Mouse (Mus musculus): Measurements from ENCODE around the gene Icam4.

Icam4 gene

GRCm38 (mm10) chr9:21011846-21012312 lies 17.3 kb upstream of the Icam4 start:
- no peak for DNase-seq (ENCODE audit: low spot score in 2 of 2)

- no peak for DNase-seq (ENCODE audit: low spot score in 2 of 2)
Observed at GRCm38 (mm10) chr9:21012368-21012767, 16.8 kb upstream of the Icam4 start.

GRCm38 (mm10) chr9:21014691-21015570 lies 14.2 kb upstream of the Icam4 start:
- DNase-seq (ENCODE audit: low spot score in 2 of 2), result peak; percentile 60 to 70

DNA sequence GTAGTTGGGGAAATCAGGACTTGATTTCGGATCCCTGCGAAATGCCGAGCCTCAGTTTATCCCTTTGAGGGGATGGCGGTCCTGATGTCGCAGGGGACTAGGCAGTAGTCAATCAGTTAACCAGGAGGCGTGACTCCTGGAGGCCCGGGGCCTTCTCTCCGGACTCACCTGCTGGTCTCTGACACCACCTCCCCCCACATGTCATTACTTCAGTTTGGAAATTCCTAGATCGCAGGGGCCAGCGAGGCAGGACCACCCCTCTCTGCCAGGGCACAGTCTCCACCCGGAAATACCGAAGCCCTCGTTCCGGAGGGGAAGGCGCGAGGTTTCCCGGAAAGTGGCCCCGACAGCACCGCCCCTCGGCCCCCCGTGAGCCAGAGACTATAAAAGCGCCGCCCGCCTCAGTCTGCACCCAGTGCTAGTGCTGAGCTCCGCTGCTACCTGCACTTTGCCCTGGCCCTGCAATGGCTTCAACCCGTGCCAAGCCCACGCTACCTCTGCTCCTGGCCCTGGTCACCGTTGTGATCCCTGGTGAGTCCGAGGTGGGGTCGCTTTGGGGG lies 13.5 kb upstream of the Icam4 start, which contains the start of gene Icam1:
Gene Icam1 (plus strand): TSS at position 415 of the 560 bp plus-strand sequence.
- peak; percentile 63 to 77 for DNase-seq (ENCODE audit: low spot score in 2 of 2)

DNA sequence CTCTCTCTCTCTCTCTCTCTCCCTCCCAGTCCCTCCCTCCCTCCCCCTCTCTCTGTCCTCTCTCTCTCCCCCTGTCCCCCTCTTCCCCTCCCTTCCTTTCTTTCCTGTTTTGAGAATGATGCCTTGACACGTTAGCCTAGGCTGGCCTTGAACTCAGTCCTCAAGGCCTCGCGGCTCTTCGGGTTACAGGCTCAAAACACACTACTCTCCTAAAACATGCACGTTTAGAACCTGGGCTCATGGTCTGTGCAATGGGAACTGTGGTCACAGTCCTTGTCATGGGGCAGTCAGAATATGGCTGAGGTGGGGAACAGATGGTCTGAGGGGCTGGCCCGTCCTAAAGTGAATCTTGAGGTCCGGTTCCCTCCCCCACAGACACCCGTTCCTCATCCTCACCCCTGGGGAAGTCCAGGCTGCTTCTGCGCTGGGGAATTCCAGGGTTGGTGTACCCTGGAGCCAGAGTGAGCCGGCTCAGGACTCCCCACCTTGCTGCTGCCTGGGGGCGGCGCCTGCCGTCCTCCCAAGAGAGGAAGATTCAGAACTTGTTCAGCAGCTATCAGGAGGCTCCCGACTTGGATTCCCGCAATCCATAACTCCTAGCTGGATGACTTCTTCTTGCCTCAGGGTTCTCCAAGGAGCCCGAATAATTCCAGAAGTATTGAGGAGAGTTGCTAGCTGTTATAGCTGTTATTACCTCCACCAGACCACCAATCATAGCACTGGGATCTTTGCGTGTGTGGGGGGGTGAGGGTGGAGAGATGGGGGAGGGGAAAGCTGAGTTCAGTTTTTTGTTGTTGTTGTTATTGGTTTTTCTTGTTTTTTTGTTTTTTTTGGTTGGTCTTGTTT lies 12.6 kb upstream of the Icam4 start:
- no peak for DNase-seq (ENCODE audit: low spot score in 2 of 2)

- DNase-seq (ENCODE audit: low spot score in 2 of 2), result no peak
Observed at GRCm38 (mm10) chr9:21017177-21017575, 12.0 kb upstream of the Icam4 start.

DNA sequence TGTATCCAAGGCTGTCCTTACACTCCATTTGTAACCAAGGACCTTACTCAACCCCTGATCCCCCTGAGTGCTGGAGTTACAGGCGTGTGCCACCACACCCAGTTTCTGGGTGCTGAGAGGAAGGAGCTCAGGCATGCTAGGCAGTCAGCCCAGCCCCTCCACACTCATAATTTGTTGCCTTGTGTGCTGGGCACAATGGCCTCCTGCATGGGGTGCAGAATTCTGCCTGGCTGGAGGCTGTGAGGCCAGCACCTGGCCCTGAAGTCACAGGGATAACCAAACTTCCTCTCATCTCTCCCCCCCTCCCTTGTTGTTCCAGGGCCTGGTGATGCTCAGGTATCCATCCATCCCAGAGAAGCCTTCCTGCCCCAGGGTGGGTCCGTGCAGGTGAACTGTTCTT lies 10.6 kb upstream of the Icam4 start:
- no peak for DNase-seq (ENCODE audit: low spot score in 2 of 2)

DNA sequence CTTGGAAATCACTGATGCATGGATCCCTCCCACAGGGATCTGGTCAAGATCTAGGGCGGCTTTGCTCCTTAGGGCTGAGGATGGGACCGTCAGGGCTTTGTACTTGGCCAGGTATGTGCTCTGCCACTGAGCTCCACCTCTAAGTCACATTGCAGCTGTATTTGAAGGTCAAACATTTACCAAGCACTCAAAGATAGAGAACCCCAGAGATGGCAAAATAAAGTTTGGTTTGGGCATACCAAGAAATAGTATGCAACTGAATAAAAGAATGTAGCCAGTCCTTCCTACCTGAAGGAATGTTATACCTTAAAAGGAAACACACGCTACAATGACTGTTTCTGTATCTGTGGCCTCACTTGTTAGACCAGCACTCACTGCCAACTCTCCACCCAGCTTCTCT lies 7.8 kb upstream of the Icam4 start:
- no peak for DNase-seq (ENCODE audit: low spot score in 2 of 2)

GRCm38 (mm10) chr9:21022288-21022687 lies 6.9 kb upstream of the Icam4 start:
- no peak for DNase-seq (ENCODE audit: low spot score in 2 of 2)

DNA sequence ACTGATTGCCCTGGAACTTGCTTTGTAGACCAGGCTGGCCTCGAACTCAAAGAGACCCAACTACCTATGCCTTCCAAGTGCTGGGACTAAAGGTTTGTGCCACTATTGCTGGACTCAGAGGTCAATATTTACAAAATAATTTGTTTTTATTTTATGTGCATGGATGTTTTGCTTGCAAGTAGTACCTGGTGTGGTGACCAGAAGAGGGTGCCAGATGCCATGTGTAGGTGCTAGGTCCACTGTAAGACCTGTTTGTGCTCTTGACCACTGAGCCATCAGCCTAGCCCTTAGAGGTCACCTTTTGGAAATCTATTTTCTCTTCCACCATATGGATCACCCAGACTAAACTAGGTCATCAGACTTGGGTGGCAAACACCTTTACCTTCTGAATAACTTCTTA lies 6.4 kb upstream of the Icam4 start:
- no peak for DNase-seq (ENCODE audit: low spot score in 2 of 2)

- DNase-seq (ENCODE audit: low spot score in 2 of 2), result no peak
Observed at GRCm38 (mm10) chr9:21025258-21025810, 3.8 kb upstream of the Icam4 start.

- DNase-seq (ENCODE audit: low spot score in 2 of 2), result no peak
Observed at GRCm38 (mm10) chr9:21026849-21027248, 2.3 kb upstream of the Icam4 start.

- no peak for DNase-seq (ENCODE audit: low spot score in 2 of 2)
Observed at GRCm38 (mm10) chr9:21027774-21028290, 1.3 kb upstream of the Icam4 start.

DNA sequence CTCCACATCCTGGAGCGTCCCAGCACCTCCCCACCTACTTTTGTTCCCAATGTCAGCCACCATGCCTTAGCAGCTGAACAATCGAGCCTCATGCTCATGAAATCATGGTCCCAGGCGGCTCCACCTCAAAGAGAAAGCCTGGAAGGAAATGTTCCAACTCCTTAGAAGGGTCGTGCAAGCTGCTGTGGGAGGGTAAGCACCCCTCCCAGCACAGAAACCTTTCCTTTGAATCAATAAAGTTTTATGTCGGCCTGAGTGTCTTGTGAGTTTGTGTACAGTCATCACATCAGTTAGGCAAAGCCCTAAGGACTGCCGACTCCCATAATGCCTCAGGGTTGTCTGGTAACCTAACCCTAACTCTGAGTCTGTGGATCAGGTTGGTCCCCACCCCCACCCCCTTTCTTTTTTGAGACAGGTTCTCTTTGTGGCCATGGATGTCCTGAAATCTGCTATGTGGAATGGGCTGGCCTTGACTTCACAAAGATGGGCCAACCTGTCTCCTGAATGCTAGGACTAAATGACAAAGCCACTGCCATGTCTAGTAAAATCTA lies 538 bp upstream of the Icam4 start:
- DNase-seq (ENCODE audit: low spot score in 2 of 2), result no peak

GRCm38 (mm10) chr9:21030055-21030600 lies 955 bp downstream of the Icam4 start:
- DNase-seq (ENCODE audit: low spot score in 2 of 2), result peak in 1 of 2 experiments; percentile 35

DNA sequence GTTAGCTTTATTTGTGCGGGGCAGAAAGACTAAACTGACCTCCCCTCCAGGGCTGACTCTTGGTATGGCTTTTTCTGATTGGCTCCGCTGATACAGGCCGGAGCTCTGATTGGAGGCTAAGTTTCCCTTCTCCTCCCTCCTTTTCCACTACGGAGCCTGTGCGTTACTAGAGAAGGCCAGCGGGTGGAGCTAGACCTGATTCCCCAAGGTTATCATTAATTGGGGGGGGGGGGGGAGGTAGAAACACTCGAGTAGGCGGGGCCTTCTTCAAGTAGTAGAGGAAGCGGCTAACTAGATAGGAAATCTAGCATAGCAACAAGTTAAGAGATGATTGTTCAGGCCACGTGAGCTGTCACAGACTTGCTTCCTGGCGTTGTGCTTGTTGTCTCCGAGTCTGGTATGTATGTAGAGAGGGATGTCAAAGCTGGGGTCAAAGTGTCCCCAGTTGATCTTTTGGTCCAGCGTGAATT lies 1.6 kb downstream of the Icam4 start:
- DNase-seq (ENCODE audit: low spot score in 2 of 2), result peak; percentile 83 to 86

- peak; percentile 43 to 51 for DNase-seq (ENCODE audit: low spot score in 2 of 2)
Observed at GRCm38 (mm10) chr9:21031251-21031895, 2.2 kb downstream of the Icam4 start.

GRCm38 (mm10) chr9:21031896-21032351 lies 2.8 kb downstream of the Icam4 start, which contains the start of gene Icam5:
Gene Icam5, plus strand, starts transcription at chr9:21032073.
- no peak for DNase-seq (ENCODE audit: low spot score in 2 of 2)

- DNase-seq (ENCODE audit: low spot score in 2 of 2), result no peak
Observed at GRCm38 (mm10) chr9:21032491-21032890, 3.3 kb downstream of the Icam4 start.

DNA sequence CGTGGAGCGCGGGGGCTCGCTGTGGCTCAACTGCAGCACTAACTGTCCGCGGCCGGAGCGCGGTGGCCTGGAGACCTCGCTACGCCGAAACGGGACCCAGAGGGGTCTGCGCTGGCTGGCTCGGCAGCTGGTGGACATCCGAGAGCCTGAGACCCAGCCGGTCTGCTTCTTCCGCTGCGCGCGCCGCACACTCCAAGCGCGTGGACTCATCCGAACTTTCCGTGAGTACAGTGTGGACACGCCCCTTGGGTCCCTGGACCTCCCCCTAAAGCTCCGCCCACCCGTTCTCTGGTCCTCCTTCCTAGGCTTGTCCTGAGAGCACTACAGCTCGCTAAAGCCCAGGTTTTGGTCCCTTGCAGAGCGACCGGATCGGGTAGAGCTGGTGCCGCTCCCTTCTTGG lies 4.0 kb downstream of the Icam4 start:
- peak; percentile 79 to 84 for DNase-seq (ENCODE audit: low spot score in 2 of 2)

Data from spleen, postnatal 14 days (tissue).